Mouse (Mus musculus) adipocyte (in vitro differentiated cells): ENCODE measurements at regions not wholly inside any gene's neighbourhood (a gene's known extent, or its start where the extent isn't known, plus 50 kb on each side); places are given as distances from the start of the nearest gene placed in this dataset.

Experiments
- DNase-seq: peaks from one replicate; pipeline ENCODE4 v3.0.0-alpha.2; 2016; ENCODE audit warnings: low spot score

DNA sequence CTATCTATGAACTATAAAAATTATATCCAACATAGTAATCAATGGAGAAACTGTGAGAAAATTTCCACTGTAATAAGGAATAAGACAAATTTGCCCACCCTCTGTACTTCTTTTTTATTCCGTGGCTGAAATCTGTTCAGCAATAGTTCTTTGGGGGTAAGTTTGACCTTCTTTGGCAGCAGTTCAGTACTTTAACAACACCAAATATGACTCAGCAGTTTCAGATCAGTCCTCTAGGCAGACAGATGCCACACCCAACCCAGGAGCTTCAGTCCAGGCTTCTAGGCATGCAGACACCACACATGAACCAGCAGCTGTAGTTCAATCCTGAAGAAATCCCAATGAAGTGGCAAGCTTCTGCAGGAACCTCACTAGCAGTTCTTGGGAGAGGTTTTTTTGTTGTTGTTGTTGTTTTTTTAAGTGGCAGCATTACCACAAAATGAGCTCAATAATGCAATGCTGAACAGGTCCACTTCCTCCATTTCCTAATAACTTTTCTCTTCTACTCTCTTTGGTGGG, 88.6 kb upstream of the Adamts9 start:
- DNase-seq = no peak

DNA sequence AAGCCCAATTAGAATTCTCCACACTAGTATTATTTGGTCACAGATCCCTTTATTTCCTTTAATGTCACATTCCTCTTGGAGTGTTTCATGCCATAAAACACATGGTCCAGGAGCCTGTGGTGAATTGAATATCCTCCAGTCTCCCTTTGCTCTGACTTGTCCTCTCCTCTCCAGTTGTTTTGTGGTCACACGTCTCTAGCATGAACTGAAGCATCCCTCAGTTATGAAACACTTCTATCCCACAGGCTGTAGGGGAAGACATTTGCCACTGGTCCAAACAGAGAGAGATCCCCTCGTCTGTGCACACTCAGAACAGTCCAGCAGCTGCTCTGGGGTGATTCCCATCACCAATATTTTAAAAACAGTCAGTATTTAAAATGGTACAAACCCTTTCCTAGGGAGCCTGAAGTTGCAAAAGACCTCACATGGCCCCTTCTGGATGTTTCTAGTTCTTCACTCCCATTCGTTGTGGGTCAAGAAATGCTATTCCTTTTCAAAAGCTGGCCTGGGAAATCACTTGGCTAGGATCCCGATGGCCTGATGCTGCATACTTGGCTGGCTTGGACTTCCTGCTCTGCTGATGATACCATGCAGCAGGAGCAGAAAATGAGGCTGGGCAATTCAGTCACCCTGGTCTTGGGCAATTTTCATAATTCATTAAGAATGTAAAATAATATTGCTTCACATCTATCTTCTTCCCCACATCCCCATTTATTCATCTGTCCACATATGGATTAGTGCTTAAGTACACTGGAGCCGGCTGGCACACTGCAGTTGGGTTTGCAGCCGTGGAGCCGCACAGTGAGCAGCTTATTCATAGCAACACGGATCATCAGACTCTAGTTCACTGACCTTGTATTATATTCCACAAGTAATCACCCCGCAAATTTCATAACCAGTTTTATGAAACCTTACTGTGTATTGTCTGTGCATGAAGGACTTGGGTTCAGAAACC, 83.1 kb upstream of the Adamts9 start:
- peak; percentile 92 for DNase-seq

DNA sequence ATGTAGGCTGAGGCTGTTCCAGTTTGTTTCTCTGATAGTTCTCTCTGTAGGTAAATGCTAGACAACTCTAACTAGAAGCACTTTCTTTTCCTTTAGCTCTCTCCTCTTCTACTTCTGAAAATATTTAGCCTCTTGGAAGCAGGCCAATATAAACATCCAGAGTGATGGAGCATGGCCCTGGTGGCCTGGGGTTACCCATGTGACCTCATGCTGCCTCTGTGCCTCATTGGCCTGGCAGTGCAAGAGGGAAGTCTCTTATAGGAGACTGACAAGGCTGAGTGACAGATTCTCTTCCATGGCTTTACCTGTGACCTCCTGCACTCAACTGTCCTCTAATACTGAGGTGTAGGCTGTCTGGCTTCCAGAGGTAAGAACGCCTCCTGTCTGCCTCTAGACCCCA, 71.2 kb upstream of the Adamts9 start:
- DNase-seq = peak; percentile 87

DNA sequence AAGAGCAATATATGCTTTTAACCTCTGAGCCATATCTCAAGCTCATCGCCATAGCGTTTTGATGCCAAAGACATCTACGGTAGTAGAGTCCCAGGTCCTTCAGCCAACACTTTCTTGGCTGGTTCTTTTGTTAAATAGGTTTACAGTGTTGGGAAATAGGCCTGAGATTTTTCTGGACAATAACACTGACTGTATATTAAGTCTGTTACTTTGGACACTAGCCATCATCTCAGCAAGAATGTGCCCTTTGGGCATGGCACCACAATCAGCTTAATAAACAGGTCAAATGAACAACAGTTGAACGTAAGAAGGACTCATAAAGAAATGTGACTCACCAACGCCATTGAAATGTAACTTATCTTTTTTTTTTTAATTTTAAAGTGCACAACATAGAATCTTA, 68.6 kb upstream of the Adamts9 start:
- DNase-seq = peak; percentile 50

DNA sequence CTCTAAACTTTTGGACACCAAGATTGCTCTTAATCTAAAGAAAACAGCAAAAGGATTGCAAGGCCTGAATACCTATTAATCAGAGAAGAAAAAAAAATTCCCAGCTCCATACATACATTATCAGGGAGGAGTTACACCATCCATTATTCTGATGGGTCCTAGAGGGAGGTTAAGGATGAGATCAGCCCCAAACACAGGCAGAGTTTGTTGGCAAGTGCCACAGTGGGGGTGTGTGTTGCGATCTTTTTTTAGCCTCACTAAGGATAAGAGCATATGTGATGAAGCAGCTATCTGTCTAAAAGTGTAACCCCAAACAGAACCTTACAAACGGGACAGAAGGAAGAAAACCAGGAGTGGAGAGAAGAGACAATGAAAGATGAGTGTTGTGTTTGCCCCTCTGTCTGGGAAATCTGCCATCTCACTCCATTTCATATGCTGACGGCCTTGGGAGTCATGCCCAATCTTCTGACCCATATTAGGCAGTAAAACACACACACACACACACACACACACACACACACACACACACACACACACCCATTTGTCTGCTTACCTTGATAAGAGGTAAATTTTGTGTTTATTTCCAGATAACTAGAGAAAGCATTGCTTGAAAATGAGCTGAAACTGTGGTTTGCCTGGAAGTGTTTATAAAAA, 61.4 kb upstream of the Adamts9 start:
- peak; percentile 22 for DNase-seq

DNA sequence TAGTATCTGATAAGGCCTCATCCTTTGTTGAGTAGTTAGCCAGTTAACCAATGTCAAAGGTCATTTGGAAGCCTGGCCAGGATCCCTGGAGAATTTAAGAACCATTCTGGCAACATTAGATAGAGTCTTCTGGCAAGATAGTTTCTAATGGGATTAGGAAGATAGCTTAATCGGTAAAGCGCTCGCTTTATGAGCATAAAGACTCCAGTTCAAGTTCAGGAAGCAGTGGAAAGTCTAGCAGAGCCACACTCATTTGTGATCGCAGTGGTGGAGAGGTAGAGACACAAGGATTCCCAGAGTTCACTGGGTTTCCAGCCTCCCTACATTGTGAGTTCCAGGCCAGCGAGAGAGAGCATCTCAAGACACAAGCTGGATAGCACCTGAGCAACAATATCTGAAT, 60.5 kb upstream of the Adamts9 start:
- DNase-seq = no peak

DNA sequence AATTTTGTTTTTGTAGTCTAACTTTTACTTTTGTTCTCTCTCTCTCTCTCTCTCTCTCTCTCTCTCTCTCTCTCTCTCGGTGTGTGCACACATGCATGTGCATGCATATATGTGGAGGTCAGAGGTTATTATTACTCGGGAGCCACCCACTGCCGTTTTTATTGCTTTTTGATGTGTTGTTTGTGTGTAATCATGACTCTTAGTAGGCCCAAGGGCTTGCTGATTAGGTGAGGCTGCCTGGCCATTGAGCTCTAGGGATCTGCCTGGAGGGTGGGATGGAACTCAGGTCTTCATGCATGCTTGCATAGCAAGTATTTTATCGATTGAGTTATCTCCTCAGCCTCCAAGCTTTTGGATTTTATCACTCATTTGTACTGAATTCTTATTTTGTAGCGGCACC, 50.4 kb upstream of the Adamts9 start:
- no peak for DNase-seq
